Mouse (Mus musculus) yolk sac, embryonic 10.5 days (tissue): Measurements from ENCODE around the gene Rreb1.

Experiments used
- DNase-seq: peaks from one replicate; pipeline ENCODE4 v3.0.0-alpha.2; 2017; ENCODE audit warnings: low spot score

The Rreb1 gene

DNA sequence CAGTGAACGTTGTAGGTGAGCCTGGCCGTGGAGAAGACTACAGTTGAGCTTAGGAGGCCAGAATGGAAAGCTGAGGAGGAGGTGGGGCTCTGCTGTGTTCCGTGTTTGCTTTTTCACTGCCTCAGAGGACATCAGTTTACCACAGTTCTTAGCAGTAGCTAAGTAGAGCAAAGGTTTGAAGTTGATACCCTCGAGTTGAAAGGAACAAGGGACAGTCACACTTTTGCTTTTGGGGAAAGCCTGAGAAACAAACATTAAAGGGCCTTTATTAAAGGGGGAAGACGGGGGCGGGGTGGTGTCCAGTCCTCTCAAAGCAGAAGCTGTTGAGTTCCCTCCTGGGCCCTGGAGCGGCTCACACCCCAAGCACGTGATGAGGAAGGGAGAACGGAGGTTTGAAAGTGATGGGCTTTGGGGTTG lies 1.1 kb downstream of the Rreb1 start:
- DNase-seq: no peak

DNA sequence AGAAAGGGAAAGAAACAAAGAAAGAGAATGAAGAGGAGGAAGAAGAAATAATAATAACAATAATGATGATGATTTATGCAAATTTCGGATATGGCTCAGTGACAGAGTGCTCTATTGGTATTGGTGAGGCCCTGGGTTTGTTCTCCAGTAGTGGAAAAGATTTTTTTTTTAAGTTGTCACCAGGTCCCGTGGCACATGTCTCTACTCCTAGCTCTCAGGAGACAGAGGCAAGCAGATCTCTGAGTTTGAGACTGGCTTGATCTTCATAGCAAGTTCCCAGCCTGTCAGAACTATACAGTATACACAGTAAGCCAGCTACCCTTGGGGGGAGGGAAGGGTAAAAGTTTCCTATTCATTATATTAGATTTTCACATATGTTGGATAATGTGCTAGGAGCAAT lies 3.4 kb downstream of the Rreb1 start:
- DNase-seq: no peak

DNA sequence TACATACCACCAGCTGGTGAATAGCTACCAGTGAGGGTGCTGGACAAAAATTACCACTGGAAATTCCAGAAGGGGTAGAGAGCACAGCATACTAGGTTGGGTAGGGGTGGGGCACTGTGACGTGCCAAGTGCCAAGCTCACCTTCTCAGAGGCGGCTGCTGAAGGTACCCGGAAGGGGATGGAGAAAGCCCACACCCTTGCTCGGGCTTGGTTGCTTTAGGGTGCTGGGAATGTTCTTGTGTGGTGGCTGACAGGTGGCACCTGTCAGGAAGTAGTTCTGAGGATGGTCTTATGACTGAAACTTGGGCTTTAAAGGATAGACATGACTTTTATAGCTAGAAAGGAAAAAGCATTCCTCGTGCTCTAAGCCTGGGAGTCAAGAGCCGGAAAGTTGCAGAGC lies 3.9 kb downstream of the Rreb1 start:
- no peak for DNase-seq

DNA sequence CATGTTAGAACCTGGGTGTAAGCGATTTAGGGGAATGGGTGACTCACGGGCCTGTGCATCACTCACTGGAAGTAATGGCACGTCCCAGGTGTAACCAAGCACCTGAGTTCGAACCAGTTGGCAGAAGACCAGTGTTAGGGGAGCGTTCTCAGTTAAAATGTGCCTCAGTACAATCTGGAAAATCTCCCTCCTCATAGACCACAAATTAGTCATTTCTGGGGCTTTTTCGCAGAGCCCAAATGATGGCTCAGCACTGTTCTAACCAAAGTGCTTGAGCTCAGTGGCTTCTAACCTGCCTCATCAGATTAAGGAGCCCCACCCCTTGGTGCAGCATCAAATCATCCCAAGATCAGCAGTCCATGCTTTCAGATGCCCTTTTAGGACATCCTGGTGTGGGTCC lies 5.5 kb downstream of the Rreb1 start:
- DNase-seq: no peak

DNA sequence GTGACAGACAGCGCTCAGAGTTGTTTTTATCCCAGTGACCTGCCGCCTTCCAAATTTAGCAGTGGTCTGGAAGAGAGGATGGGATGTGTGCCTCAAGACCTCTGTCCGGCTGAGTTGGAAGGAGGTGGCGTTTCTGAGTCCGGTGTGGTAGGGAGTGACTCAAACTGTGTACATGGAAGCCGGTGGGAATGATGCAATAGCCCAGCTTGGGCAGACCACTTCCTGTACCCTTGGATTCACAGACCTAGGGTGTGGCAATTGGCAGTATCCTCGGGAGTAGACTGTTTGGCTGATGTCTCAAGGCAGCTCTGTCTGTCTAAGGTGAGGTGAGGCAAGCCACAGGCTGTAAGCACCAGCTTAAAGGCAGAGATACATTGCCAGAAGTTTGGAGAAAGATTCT lies 6.0 kb downstream of the Rreb1 start:
- DNase-seq: no peak

DNA sequence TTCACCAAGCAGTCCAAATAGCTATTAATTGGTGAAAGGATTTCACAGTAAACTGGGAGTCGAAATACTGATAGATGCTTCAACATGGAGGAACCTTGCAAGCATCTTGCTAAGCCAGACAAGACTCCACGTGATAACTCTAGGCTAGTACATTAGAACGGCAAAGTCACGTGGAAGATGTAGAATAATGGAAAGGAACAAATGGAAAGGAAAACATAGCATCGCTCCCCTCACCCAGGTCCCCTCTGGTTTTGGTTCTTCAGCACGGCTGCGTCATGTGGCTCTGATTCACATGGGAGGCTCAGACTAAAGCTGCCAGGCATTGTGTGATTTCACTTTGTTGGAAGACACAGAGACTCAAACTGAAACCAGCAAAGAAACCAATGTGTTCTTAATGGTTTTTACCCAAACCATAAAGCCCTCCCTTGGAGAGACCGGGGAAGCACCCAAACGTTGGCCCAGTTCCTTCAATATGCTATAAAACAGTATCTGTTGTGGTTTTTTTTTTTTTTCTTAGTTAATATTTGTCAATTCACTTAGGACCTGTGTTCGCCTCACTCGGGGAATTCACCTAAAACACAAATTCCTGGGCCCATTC lies 14.6 kb downstream of the Rreb1 start:
- no peak for DNase-seq

DNA sequence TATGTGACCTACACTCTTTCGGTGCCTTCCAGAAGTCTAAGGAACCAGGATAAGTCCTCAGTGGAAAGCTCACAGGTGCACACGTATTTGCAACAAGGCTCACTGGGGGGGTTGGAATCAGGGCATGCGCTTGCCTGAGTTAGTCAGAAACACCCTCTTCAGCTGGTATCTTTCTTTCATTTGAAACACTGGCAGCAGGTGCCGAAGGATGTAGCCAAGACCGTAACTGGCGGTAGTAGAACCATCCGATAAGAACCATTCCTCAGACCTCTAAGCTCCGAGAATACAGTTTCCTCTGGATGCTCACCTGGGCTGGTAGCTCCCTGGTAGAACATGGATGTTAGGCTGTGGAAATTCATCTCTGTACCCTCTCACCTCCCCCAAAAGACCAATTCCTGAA lies 20.6 kb downstream of the Rreb1 start:
- no peak for DNase-seq

DNA sequence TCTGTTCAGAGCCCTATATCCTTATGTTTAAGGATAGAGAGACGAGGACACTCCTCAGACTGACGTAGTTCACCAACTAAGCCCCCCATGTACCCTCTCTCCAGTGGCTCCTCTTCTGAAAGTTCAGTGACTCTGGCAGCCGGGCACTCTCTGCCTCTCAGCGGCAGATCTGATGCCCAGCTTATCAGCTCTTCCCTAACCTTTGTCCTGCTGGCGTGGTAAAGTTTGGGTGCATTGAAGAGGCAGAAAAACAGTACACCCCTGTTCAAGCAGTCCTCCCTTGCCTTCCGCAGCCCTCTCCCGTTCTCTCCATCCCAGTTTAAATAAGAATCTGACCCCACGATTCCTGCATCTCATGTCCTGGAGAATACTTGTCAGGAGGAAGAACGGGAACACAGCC lies 21.2 kb downstream of the Rreb1 start:
- DNase-seq: no peak

DNA sequence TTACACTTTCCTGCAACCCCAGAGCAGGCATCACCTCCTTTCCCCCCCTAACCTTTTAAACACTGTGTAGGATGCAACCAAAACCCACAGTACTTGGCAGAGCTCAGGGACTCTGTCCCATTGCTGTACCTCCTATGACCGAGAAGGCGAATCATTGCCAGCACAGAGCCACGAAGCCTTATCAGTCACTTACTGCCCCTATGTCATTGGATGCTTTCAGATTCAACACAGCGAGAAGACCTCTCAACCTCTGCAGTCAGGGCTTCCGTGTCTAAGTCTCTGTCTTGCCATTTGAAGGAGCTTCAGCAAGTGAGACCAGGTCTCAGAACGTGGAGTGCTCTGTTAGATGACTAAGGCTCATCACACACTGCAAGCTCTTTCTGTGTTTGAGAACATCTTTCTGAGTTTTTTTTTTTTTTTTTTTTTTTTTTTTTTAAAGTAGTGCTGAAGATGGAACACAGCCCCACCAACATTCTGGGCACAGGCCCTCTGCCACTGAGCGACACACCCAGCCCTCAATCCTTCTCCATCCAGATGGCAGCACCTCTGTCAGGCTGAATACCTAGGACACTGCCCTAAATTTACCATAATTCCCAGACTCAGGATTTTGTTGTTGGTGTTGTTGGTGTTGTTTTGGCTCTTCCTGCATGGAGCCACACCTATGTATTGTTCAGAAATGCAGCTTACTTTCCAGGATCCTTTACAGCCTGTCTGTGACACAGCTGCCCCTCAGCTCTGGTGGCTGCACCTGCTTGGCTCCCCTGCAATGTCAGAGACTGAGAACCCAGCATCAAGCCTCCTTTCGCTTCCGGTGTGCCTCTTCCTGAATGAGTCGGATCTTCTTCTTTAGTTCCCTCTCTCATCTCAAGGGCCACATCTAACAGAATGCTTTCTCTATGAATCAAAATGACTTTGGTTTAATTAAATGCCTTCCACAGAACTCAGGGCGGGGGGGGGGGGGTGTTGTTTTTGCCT lies 23.2 kb downstream of the Rreb1 start:
- DNase-seq: no peak

DNA sequence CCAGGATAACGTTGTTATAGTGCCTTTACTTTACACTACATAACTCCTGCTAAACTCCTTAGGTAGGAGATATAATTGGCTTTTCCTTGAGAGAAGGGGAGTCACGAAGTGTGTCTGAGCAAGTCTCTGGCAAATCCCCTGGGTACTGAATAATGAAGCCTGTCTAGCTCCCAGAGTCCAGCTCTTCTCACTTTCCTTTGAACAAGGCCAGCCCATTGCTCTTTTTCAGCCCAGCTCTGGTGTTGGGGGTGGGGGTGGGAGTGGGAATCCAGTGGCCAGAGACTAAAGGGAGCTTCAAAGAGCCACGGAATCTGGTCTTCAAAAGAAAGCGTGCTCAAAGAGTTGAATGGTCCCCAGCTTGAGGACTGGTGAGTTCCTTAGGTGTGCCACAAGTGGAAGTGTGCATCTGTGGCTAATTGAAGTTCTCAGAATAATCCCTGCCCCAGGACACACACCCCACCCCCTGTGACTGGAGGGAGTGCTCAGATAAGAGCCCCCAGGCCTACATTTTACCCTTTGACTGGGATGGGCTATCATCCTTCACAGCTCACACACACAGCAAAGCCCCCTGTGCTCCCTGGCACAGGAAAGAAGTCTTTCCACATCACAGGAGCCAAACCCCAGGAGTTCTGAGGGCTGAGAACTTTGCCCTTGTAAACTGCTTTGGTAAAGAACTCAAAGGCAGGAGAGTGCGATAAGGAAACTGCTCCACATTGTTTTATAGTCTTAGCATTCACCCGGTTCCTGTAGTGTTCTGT lies 24.2 kb downstream of the Rreb1 start:
- DNase-seq: peak; percentile 55

DNA sequence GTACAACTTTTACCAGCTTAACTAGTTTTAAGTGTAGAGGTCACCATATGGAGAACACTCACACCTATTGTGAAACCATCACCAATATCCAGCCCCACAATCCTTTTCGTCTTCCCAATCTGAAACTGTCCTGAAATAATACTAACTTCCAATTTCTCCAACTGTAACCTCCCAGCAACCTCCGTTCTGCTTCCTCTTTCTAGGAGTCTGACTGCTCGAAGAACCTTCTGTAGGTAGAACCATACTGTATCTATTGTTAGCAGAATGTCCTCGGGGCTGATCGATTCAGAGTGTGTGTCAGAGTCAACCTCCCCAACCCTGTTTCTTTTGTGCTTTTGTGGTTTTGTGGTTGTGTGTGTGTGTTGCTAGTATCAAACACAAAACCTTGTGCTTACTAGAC lies 25.0 kb downstream of the Rreb1 start:
- DNase-seq: no peak

DNA sequence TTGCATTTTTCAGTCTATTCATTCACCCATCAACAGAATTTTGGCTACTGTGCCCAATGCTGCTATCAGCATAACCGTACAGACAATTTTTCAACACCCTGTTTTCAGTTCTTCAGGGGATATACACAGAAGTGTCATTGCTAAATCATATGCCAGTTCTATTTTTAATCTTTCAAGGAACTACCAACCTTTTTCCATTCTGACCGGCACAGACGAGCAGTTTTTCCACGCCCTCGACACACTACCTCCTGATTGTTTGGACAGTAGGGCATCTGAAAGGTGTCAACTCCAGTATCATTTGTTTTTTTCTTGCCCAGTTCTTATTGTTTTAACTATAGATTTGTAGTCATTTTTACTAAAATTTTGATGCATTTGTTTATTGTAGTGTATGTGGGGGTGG lies 25.8 kb downstream of the Rreb1 start:
- DNase-seq: no peak

DNA sequence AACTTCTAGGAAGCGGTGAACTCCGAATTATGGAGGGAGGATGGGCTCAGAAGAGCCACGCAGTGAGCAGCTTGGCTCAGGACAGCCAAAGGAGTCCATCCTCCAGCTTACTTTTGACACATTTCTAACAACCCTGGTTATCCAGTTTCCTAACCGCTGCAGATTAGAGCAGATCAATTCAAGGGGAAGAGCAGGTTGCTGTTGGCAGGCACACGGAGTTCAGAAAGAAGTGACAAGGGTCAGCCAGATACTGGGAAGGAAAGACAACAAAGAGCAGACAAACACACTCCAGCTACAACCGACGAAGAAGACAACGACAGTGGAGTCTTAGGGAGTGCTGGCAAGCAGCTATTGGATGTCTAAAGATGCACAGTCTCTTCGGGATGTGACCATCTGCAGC lies 36.8 kb downstream of the Rreb1 start:
- DNase-seq: peak; percentile 34

DNA sequence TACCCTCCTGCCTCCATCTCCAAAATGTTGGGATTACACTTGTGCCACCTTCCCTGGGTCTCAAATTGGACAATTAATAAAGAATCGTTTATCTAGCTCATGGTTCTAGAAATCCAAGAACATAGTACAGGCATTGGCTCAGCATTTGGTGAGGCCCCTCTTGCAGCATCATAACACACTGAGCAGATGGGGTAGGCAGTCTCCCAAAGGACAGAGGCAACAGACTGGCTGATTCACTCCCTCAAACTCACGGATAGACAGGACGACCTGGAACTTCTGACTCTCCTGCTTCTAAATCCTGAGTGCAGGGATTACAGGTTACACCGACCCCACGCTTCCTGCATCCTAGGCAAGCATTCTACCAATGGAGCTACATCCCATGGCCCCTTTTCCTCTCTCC lies 38.5 kb downstream of the Rreb1 start:
- DNase-seq: no peak

DNA sequence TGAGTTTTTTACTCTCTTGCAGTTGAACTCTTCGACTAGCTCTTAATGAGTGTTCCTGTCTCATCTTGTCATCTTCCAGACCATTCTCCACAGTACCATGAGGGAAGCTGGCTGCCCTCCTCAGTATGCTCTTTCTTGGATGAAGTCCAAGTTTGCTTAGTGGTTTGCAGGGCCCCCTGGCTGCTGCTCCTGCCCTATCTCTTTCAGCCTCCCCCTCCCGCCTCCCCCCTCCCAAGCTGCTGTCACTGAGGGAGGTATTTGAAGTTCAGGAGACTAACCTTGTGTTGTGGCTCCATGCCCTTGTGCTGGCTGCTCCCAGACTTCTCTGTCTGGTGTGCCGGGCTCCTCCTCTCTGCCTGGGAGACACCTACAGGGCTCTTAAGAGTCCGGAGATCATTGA lies 43.2 kb downstream of the Rreb1 start:
- peak; percentile 53 for DNase-seq

DNA sequence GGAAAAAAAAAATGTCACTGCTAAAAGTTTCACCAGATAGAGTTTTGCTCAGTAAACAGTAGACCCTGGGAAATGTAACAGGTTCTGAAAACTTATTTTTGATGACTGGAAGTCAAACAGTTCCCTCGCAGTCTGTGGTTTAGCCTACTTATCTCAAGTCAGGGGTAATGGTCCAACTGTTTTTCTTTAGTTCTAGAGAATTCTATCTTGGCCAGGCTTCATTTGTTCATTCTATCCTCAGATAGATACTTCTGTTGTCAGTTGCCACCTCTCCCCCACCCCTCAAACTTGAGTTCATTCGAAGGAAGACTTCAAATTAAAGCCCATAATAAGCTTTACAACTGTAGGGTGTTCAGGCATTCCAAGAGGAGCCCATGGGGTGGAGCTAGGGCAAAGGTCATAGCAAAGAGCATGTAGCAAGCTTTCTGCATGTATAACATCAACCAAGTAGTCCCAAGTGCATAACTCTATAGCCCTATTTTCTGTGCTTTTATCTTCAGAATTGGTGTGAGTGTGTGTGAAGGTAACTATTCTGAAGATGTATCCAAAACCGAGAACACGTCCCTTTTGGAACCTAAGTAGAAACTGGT lies 46.2 kb downstream of the Rreb1 start:
- no peak for DNase-seq

DNA sequence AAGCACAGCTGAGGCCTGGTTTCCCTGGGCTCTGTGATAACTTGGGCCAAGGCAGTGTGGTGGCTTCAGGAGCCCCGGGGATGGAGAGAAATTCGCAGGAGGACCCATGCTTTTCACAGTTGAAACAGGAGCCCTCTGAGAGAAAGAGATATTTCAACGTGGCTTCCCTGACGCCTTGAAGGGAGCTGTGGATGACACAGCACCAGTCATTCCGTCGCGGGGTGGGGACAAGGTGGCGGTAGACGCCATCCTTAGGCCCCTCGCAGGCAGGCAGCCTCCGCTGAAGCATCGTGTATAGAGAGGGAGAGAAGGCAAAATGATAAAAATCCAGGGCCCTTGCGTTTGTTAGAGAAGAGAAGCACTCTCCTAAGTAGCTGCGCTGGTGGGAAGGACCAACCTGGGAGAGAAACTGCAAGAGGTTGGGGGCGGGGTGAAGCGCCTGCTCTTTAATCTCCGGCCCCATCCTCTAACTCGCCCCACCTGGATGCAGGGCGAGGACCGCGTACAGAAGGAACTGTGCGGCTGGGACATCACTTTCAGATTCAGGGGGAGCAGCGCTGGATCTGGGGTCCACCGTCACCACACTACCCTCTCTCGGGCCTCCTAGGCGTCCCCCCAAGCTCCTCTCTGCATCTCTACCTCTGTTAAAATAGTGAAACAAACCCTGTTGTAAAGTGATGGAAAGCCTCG lies 46.9 kb downstream of the Rreb1 start:
- DNase-seq: peak; percentile 73

DNA sequence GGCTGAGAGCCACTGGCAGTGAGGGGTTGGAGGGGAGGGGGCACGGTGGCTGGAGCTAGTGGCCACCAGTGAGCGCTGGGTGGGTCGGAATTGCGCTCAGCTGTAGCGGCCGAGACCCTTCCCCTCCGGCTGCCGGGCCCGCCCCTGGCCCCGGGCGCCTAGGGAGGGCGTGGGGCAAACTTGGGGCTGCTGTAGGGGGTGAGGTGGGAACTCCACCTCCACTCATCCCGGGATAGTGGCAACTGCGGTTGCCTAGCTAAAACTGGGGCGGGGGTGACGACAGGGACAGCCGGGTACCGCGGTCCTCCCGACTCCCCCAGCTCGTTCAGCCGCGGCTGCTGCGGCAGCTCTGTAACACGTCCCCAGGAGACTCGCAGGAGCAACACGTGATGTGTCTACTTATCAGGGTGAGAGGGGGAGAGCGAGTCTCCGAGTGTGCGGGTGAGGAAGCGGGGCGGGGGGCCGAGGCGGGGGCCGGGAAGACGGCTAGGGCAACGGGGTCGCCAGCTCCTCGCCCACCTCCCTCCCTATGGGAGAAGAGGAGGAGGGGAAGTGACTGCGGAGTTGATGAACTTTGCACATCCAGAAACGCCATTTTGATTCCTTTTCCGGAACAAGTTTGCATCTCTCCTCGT lies 47.6 kb downstream of the Rreb1 start:
- DNase-seq: peak; percentile 86

DNA sequence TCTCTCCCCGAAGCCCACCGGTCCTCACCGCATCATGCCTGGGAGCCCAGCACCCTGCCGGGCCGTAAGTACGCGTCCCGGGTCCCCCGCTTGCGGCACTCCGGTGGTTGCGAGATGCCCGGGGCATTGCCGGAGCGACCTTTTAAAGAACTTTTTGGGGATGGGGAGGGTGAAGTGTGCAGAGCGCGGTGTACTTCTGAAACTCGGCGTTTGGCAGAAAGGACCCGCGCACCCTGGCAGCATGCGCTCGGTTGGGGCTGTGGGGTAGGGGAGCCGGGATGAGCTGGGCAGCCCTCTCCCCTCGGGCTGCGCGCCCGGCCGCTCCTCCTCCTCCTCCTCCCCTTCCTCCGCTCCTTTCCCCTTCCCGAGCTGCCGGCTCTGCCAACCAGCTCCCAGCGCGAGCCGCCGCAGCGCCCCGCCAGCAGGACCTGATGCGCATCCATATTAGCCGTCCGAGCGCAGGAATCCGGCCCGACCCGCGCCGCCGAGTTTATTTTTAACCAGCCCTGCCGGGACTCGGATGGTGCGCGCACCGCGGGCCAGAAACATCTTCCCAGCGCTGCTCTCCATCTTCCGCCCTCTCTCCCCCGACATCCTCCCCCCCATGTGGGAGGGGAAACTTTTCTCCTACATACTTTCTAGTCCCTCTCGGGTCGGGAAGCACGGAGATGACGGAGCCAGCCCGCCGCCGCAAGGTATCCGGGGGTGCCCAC lies 48.2 kb downstream of the Rreb1 start:
- peak; percentile 85 for DNase-seq

DNA sequence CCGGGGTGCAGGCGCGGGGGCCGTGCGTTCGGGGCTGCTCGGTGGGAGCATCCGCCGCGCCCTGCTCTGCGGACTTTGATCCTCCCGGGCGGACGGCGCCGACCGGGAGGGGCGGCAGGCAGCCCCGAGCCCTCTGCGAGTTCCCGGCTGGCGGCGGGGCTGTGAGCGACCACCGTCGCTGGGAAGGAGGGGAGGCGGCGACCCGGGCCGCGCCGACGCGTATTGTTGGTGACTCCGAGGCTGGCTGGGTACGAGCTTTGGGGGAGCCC lies 48.7 kb downstream of the Rreb1 start:
- no peak for DNase-seq
